Mouse (Mus musculus): Measurements from ENCODE around the gene Plcl1. TPM values are rescaled to one million over a fixed set of nuclear protein-coding genes. Genes with fewer than 3 reads are reported as not detected.

The Plcl1 gene
- polyA plus RNA-seq, 1 experiment from 2014 or later: 4.8 TPM

- no peaks in the 10 kb centered on the region for H3K4me1 ChIP-seq
- H3K9me3 ChIP-seq: no peaks in the 10 kb centered on the region
- no peak overlapping the region for H3K9ac ChIP-seq
- ATAC-seq (replicated peaks): no peak
- no peaks in the 10 kb centered on the region for H3K36me3 ChIP-seq (replicated peaks)
- no peak overlapping the region for H3K4me3 ChIP-seq
- H3K4me2 ChIP-seq: no peak overlapping the region
- WGBS: 86% methylated on average over 3 of the region's 3 CpGs
- no peak overlapping the region for H3K27ac ChIP-seq
- no peaks in the 10 kb centered on the region for H3K27me3 ChIP-seq (replicated peaks)
Observed at GRCm38 (mm10) chr1:55554405-55554804, 148.7 kb downstream of the Plcl1 start.

GRCm38 (mm10) chr1:55557960-55558359, 152.2 kb downstream of the Plcl1 start:
- 86% methylated on average over 7 of the region's 7 CpGs for WGBS
- H3K36me3 ChIP-seq (replicated peaks): no peaks in the 10 kb centered on the region
- H3K4me3 ChIP-seq: no peak overlapping the region
- H3K4me2 ChIP-seq: no peak overlapping the region
- H3K27me3 ChIP-seq (replicated peaks): no peaks in the 10 kb centered on the region
- no peak for ATAC-seq (replicated peaks)
- H3K27ac ChIP-seq: no peak overlapping the region
- H3K9ac ChIP-seq: no peak overlapping the region
- H3K4me1 ChIP-seq: no peaks in the 10 kb centered on the region
- H3K9me3 ChIP-seq: no peaks in the 10 kb centered on the region

GRCm38 (mm10) chr1:55558409-55558808, 152.7 kb downstream of the Plcl1 start:
- WGBS: 88% methylated on average over 1 of the region's 1 CpGs
- no peak overlapping the region for H3K27ac ChIP-seq
- no peaks in the 10 kb centered on the region for H3K27me3 ChIP-seq (replicated peaks)
- H3K36me3 ChIP-seq (replicated peaks): no peaks in the 10 kb centered on the region
- no peak for ATAC-seq (replicated peaks)
- H3K4me2 ChIP-seq: no peak overlapping the region
- no peaks in the 10 kb centered on the region for H3K4me1 ChIP-seq
- no peaks in the 10 kb centered on the region for H3K9me3 ChIP-seq
- no peak overlapping the region for H3K4me3 ChIP-seq
- no peak overlapping the region for H3K9ac ChIP-seq

GRCm38 (mm10) chr1:55559998-55560397, 154.3 kb downstream of the Plcl1 start:
- 77% methylated on average over 9 of the region's 9 CpGs for WGBS
- no peaks in the 10 kb centered on the region for H3K9me3 ChIP-seq
- H3K27me3 ChIP-seq (replicated peaks): no peaks in the 10 kb centered on the region
- no peaks in the 10 kb centered on the region for H3K4me1 ChIP-seq
- H3K36me3 ChIP-seq (replicated peaks): no peaks in the 10 kb centered on the region
- no peak overlapping the region for H3K27ac ChIP-seq
- no peak for ATAC-seq (replicated peaks)
- H3K4me2 ChIP-seq: no peak overlapping the region
- no peak overlapping the region for H3K4me3 ChIP-seq
- no peak overlapping the region for H3K9ac ChIP-seq

- H3K9ac ChIP-seq: no peak overlapping the region
- 80% methylated on average over 6 of the region's 6 CpGs for WGBS
- H3K4me2 ChIP-seq: no peak overlapping the region
- no peak overlapping the region for H3K4me3 ChIP-seq
- no peaks in the 10 kb centered on the region for H3K4me1 ChIP-seq
- H3K9me3 ChIP-seq: no peaks in the 10 kb centered on the region
- H3K27ac ChIP-seq: no peak overlapping the region
- H3K36me3 ChIP-seq (replicated peaks): no peaks in the 10 kb centered on the region
- no peaks in the 10 kb centered on the region for H3K27me3 ChIP-seq (replicated peaks)
- no peak for ATAC-seq (replicated peaks)
Observed at GRCm38 (mm10) chr1:55565933-55566332, 160.2 kb downstream of the Plcl1 start.

- Histone ChIP-seq H3K9me3 (no peaks in the 10 kb centered on the region), H3K27ac (0 out of 2 replicates have a peak overlapping the region, but pooled peaks have one; percentile 34), H3K9ac (no peak overlapping the region), H3K4me2 (no peak overlapping the region), H3K36me3 (replicated peaks) (no peaks in the 10 kb centered on the region), H3K4me3 (no peak overlapping the region), H3K27me3 (replicated peaks) (no peaks in the 10 kb centered on the region), H3K4me1 (no peaks in the 10 kb centered on the region)
- no peak for ATAC-seq (replicated peaks)
- 68% methylated on average over 5 of the region's 5 CpGs for WGBS
Observed at GRCm38 (mm10) chr1:55567801-55568360, 162.2 kb downstream of the Plcl1 start.

GRCm38 (mm10) chr1:55570225-55570624, 164.5 kb downstream of the Plcl1 start:
- Histone ChIP-seq H3K9ac (no peak overlapping the region), H3K36me3 (replicated peaks) (no peaks in the 10 kb centered on the region), H3K4me2 (no peak overlapping the region), H3K9me3 (no peaks in the 10 kb centered on the region), H3K27me3 (replicated peaks) (no peaks in the 10 kb centered on the region), H3K4me1 (no peaks in the 10 kb centered on the region), H3K4me3 (no peak overlapping the region), H3K27ac (no peak overlapping the region)
- WGBS: 93% methylated on average over 5 of the region's 5 CpGs
- no peak for ATAC-seq (replicated peaks)

- Histone ChIP-seq H3K27me3 (replicated peaks) (no peaks in the 10 kb centered on the region), H3K36me3 (replicated peaks) (no peaks in the 10 kb centered on the region), H3K4me2 (no peak overlapping the region), H3K4me3 (no peak overlapping the region), H3K9ac (no peak overlapping the region), H3K4me1 (no peaks in the 10 kb centered on the region), H3K9me3 (no peaks in the 10 kb centered on the region), H3K27ac (no peak overlapping the region)
- WGBS: 87% methylated on average over 4 of the region's 4 CpGs
- ATAC-seq (replicated peaks): no peak
Observed at GRCm38 (mm10) chr1:55571399-55571798, 165.7 kb downstream of the Plcl1 start.

GRCm38 (mm10) chr1:55572202-55572601, 166.5 kb downstream of the Plcl1 start:
- Histone ChIP-seq H3K9ac (no peak overlapping the region), H3K9me3 (no peaks in the 10 kb centered on the region), H3K27me3 (replicated peaks) (no peaks in the 10 kb centered on the region), H3K4me3 (no peak overlapping the region), H3K4me1 (no peaks in the 10 kb centered on the region), H3K4me2 (no peak overlapping the region), H3K36me3 (replicated peaks) (no peaks in the 10 kb centered on the region), H3K27ac (no peak overlapping the region)
- no peak for ATAC-seq (replicated peaks)

GRCm38 (mm10) chr1:55572664-55573063, 166.9 kb downstream of the Plcl1 start:
- Histone ChIP-seq H3K9me3 (no peaks in the 10 kb centered on the region), H3K9ac (no peak overlapping the region), H3K4me2 (no peak overlapping the region), H3K36me3 (replicated peaks) (no peaks in the 10 kb centered on the region), H3K27me3 (replicated peaks) (no peaks in the 10 kb centered on the region), H3K27ac (no peak overlapping the region), H3K4me1 (no peaks in the 10 kb centered on the region), H3K4me3 (no peak overlapping the region)
- WGBS: 96% methylated on average over 3 of the region's 3 CpGs
- no peak for ATAC-seq (replicated peaks)

- Histone ChIP-seq H3K4me2 (no peak overlapping the region), H3K27ac (no peak overlapping the region), H3K27me3 (replicated peaks) (no peaks in the 10 kb centered on the region), H3K36me3 (replicated peaks) (no peaks in the 10 kb centered on the region), H3K4me1 (no peaks in the 10 kb centered on the region), H3K9me3 (no peaks in the 10 kb centered on the region), H3K9ac (no peak overlapping the region), H3K4me3 (no peak overlapping the region)
- WGBS: 59% methylated on average over 2 of the region's 2 CpGs
- ATAC-seq (replicated peaks): no peak; the same call in 1 of the 2 replicates
Observed at GRCm38 (mm10) chr1:55575916-55576315, 170.2 kb downstream of the Plcl1 start.

- Histone ChIP-seq H3K27me3 (replicated peaks) (no peaks in the 10 kb centered on the region), H3K4me1 (no peaks in the 10 kb centered on the region), H3K36me3 (replicated peaks) (no peaks in the 10 kb centered on the region), H3K4me3 (no peak overlapping the region), H3K27ac (no peak overlapping the region), H3K9me3 (no peaks in the 10 kb centered on the region), H3K9ac (no peak overlapping the region), H3K4me2 (no peak overlapping the region)
- WGBS: 72% methylated on average over 2 of the region's 2 CpGs
- ATAC-seq (replicated peaks): no peak
Observed at GRCm38 (mm10) chr1:55581752-55582151, 176.0 kb downstream of the Plcl1 start.

- Histone ChIP-seq H3K4me1 (no peaks in the 10 kb centered on the region), H3K9me3 (no peaks in the 10 kb centered on the region), H3K36me3 (replicated peaks) (no peaks in the 10 kb centered on the region), H3K27me3 (replicated peaks) (no peaks in the 10 kb centered on the region), H3K4me3 (no peak overlapping the region), H3K4me2 (no peak overlapping the region), H3K9ac (no peak overlapping the region), H3K27ac (no peak overlapping the region)
- WGBS: 88% methylated on average over 4 of the region's 4 CpGs
- ATAC-seq (replicated peaks): no peak
Observed at GRCm38 (mm10) chr1:55585441-55585840, 179.7 kb downstream of the Plcl1 start.

Measured in midbrain, embryonic 15.5 days (tissue).